Mouse (Mus musculus) lung, postnatal 0 days (tissue): ENCODE measurements around the gene Rabl6. TPM values are rescaled to one million over a fixed set of nuclear protein-coding genes. Genes with fewer than 3 reads are reported as not detected.

Experiments
- ATAC-seq: fragments of 200-750 bp; cut with Nextera tagmentation; 2 replicates; pipeline ENCODE4 v1.8.0; 2017; ENCODE audit warnings: moderate library complexity
- DNase-seq: peaks from one replicate; pipeline ENCODE4 v3.0.0-alpha.2; 2016; ENCODE audit warnings: low spot score
- H3K27ac ChIP-seq: fragments of 300-500 bp; sonication (generic); 2 replicates; pipeline ENCODE4 v1.5.1; 2014; ENCODE audit warnings: antibody characterized with exemption, mild to moderate bottlenecking, low read length, mixed read lengths
- H3K27me3 ChIP-seq: fragments of 300-500 bp; sonication (generic); replicated peaks from 2 replicates; pipeline ENCODE4 v1.6.1; 2014; ENCODE audit warnings: low read length, mixed read lengths; ENCODE audit not compliant: insufficient read depth
- H3K36me3 ChIP-seq: fragments of 300-500 bp; sonication (generic); 2 replicates; pipeline ENCODE4 v1.6.1; 2014; ENCODE audit warnings: low read length, mixed read lengths; ENCODE audit not compliant: insufficient read depth
- H3K4me1 ChIP-seq: fragments of 300-500 bp; sonication (generic); 2 replicates; pipeline ENCODE4 v1.6.1; 2014; ENCODE audit warnings: antibody characterized with exemption, low read depth, low read length, mixed read lengths; ENCODE audit not compliant: insufficient read depth
- H3K4me2 ChIP-seq: fragments of 300-500 bp; sonication (generic); replicated peaks from 2 replicates; pipeline ENCODE4 v1.6.1; 2014; ENCODE audit warnings: low read depth, mild to moderate bottlenecking, low read length, moderate library complexity, mixed read lengths
- H3K4me3 ChIP-seq: fragments of 300-500 bp; sonication (generic); 2 replicates; pipeline ENCODE4 v1.5.1; 2014; ENCODE audit warnings: low read depth, low read length
- H3K9ac ChIP-seq: fragments of 300-500 bp; sonication (generic); replicated peaks from 2 replicates; pipeline ENCODE4 v1.6.1; 2014; ENCODE audit warnings: low read depth, mild to moderate bottlenecking
- H3K9me3 ChIP-seq: fragments of 300-500 bp; sonication (generic); 2 replicates; pipeline ENCODE4 v1.6.1; 2016; ENCODE audit warnings: low read length, mixed read lengths
- CTCF ChIP-seq: IDR thresholded peaks from 2 replicates; pipeline ENCODE4 v1.5.1; 2016; ENCODE audit warnings: antibody characterized with exemption, mild to moderate bottlenecking
- EP300 ChIP-seq: IDR thresholded peaks from 2 replicates; pipeline ENCODE4 v1.6.1; 2016; ENCODE audit warnings: antibody characterized with exemption, mild to moderate bottlenecking, control low read depth
- WGBS: fragments of 180-500 bp; shearing (Covaris S2); extraction: QIAGEN DNeasy Blood & Tissue Kit; methylation state at CpG from one replicate; pipeline ENCODE4 v1.1.7; 2014; 5-methylcytosine and 5-hydroxymethylcytosine counted together
- polyA plus RNA-seq: library from polyadenylated mRNA; unstranded; fragments of >200 nt; fragmentation: Nextera tagmentation; extraction: Ambion mirVana; gene quantifications from 2 replicates; pipeline ENCODE4 v1.2.1, GENCODE M21; 2015

The Rabl6 gene
- polyA plus RNA-seq, 1 experiment from 2014 or later: 34.7 TPM

GRCm38 (mm10) chr2:25566558-25566957 is 41.8 kb downstream of the Rabl6 start:
- Histone ChIP-seq H3K27me3 (no peaks in the 10 kb centered on the region), H3K9me3 (no peaks in the 10 kb centered on the region), H3K27ac (no peak overlapping the region), H3K4me1 (no peaks in the 10 kb centered on the region), H3K4me3 (no peak overlapping the region), H3K9ac (no peak overlapping the region), H3K4me2 (no peak overlapping the region), H3K36me3 (peaks cover 19% of the 10 kb centered on the region; the same call in 1 of the 2 replicates)
- WGBS: 78% methylated on average over 6 of the region's 6 CpGs
- TF ChIP-seq CTCF (peak; percentile 39), EP300 (no peak)
- ATAC-seq (no peak), DNase-seq (no peak)

DNA sequence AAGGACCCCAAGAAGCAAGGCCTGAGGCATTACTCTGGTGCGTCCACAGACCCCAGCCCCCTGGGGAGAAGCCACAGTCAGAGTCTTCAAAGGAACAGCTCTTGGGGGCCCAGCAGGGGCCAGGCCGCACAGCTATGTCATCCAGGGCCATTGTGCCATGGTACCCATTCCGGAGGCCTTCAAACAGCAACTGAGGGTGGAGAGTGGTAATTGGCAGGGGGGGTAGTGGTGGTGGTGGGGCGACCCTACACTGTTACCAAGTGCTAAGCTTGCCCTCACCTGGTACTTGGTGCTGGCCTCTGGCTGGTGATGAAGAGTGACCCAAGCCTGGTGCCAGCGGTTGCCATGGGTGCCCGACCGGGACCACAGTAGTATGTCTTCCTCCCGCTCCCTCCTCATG is 42.6 kb downstream of the Rabl6 start:
- Histone ChIP-seq H3K9me3 (no peaks in the 10 kb centered on the region), H3K4me1 (no peaks in the 10 kb centered on the region), H3K9ac (no peak overlapping the region), H3K36me3 (peaks cover 24% of the 10 kb centered on the region; the same call in 1 of the 2 replicates), H3K27me3 (no peaks in the 10 kb centered on the region), H3K4me2 (no peak overlapping the region), H3K27ac (no peak overlapping the region), H3K4me3 (no peak overlapping the region)
- DNase-seq (no peak), ATAC-seq (no peak)
- 90% methylated on average over 8 of the region's 8 CpGs for WGBS
- TF ChIP-seq CTCF: no peak
- TF ChIP-seq EP300: no peak

DNA sequence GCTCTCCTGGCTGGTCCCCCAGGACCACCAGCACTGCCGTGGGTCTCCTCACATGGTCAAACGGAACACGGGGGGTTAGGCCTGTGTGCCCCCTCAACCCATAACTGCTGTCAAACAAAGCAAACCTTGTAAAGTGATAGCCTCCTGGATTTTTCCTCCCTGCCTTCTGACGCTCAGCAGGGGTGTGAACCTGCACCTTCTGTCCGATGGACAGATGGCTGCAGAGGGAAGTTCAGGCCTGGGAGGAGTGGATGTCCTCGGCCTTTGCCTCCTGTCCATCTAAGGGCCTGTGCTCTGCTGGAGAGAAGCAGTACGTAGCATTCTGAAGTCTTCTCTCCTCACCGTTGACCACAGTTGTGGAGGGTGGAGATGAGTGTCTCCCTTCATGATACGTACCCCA is 46.4 kb downstream of the Rabl6 start:
- 81% methylated on average over 9 of the region's 9 CpGs for WGBS
- Histone ChIP-seq H3K27me3 (no peaks in the 10 kb centered on the region), H3K4me2 (no peak overlapping the region), H3K9ac (no peak overlapping the region), H3K9me3 (no peaks in the 10 kb centered on the region), H3K4me3 (no peak overlapping the region), H3K4me1 (peaks cover 6% of the 10 kb centered on the region), H3K36me3 (peaks cover 24% of the 10 kb centered on the region; the same call in 1 of the 2 replicates), H3K27ac (no peak overlapping the region)
- TF ChIP-seq CTCF (no peak), EP300 (no peak)
- DNase-seq (no peak), ATAC-seq (no peak)

DNA sequence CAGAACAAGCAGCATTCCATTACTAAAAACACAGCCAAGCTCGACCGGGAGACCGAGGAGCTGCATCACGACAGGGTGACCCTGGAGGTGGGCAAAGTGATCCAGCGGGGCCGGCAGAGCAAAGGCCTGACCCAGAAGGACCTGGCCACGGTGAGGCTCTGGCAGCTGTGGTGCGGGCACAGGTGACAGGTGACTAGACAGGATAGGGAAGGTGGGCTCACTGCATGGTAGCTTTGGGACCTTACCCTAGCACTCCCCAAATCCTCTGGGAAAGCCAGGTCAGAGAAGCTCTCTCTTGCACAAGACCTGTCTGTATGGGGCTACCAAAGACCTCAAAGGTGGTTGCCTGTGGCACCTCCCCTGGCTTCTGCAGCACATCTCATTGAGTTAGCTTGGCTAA is 47.8 kb downstream of the Rabl6 start:
- Histone ChIP-seq H3K27me3 (no peaks in the 10 kb centered on the region), H3K27ac (no peak overlapping the region), H3K4me2 (no peak overlapping the region), H3K9me3 (no peaks in the 10 kb centered on the region), H3K4me3 (no peak overlapping the region), H3K4me1 (peaks cover 6% of the 10 kb centered on the region), H3K9ac (no peak overlapping the region), H3K36me3 (peaks cover 24% of the 10 kb centered on the region; the same call in 1 of the 2 replicates)
- WGBS: 91% methylated on average over 8 of the region's 8 CpGs
- TF ChIP-seq CTCF: no peak
- no peak for TF ChIP-seq EP300
- ATAC-seq (no peak), DNase-seq (no peak)

DNA sequence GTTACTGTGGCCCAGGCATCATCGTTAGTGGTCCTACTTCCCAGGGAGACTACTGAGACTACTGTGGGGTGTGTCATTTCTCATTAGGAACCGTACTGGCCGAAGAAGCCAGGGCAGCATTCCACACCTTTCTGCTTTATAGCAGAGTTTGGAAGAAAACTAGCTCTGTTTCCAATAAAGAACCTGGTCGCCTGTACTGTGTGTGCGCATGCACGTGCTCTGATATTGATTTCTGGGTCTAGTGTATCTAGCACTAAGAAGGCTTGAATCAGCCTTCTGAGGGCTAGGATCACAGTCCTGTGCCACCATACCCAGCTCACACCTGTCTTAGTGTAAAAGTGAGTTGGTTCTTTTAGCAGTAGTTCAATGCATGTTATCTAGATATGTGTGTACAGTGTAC is 49.5 kb downstream of the Rabl6 start:
- WGBS: 61% methylated on average over 6 of the region's 6 CpGs
- no peak overlapping the region for H3K27ac ChIP-seq
- TF ChIP-seq CTCF (no peak), EP300 (no peak)
- H3K4me3 ChIP-seq: peak overlapping the region; percentile 89; the same call in 1 of the 2 replicates
- peak overlapping the region; percentile 92 for H3K4me2 ChIP-seq
- H3K27me3 ChIP-seq: no peaks in the 10 kb centered on the region
- H3K36me3 ChIP-seq: peaks cover 19% of the 10 kb centered on the region; the same call in 1 of the 2 replicates
- H3K4me1 ChIP-seq: peaks cover 6% of the 10 kb centered on the region
- ATAC-seq (no peak), DNase-seq (no peak)
- H3K9ac ChIP-seq: peak overlapping the region; percentile 95
- no peaks in the 10 kb centered on the region for H3K9me3 ChIP-seq

GRCm38 (mm10) chr2:25557964-25558360 is 50.4 kb downstream of the Rabl6 start:
- DNase-seq: no peak
- under 1% methylated on average over 24 of the region's 24 CpGs for WGBS
- peak overlapping the region; percentile 95 for H3K9ac ChIP-seq
- H3K27me3 ChIP-seq: no peaks in the 10 kb centered on the region
- no peak for ATAC-seq
- peaks cover 14% of the 10 kb centered on the region; the same call in 1 of the 2 replicates for H3K36me3 ChIP-seq
- H3K9me3 ChIP-seq: no peaks in the 10 kb centered on the region
- H3K4me3 ChIP-seq: peak overlapping the region; percentile 89
- H3K4me1 ChIP-seq: peaks cover 6% of the 10 kb centered on the region
- H3K27ac ChIP-seq: peak overlapping the region; percentile 66
- H3K4me2 ChIP-seq: peak overlapping the region; percentile 92
- TF ChIP-seq CTCF (no peak), EP300 (no peak)
